Mouse (Mus musculus) heart, postnatal 0 days (tissue): ENCODE data around the gene Reep6.
A peak's percentile ranks its signal among the peaks of the same experiment; 100 is the strongest.

ENCODE experiments used
- CTCF ChIP-seq: IDR thresholded peaks from 2 replicates; pipeline ENCODE4 v1.5.1; 2016; ENCODE audit warnings: antibody characterized with exemption, control low read depth, low read depth
- EP300 ChIP-seq: IDR thresholded peaks from 2 replicates; pipeline ENCODE4 v1.6.1; 2016; ENCODE audit warnings: antibody characterized with exemption, low read depth

DNA sequence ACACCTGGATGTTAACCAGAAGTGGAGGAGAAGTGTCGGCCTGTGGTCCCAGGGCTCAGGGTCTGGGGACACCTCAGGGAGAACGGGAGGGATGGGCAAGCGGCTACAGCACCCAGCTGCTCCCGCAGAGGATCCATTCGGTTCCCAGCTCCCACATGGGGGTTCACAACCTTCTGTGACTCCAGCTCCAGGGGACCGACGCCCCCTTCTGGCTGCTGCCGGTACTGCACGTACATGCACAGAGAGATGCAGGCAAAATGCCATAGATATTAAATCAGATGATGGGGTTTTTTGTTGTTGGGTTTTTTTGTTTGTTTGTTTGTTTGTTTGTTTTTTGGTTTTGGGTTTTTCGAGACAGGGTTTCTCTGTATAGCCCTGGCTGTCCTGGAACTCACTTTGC lies 48.0 kb downstream of the Reep6 start:
- TF ChIP-seq EP300 (no peak), CTCF (peak; percentile 43)
